Mouse (Mus musculus) cerebellum, adult 2 months (tissue): ENCODE measurements around the gene Zfp296. TPM values are rescaled to one million over a fixed set of nuclear protein-coding genes. Genes with fewer than 3 reads are reported as not detected.

Experiments
- DNase-seq, 2 experiments: peaks; one replicate each; pipeline ENCODE4 v3.0.0; 2021
- H3K27ac ChIP-seq: fragments of 200-500 bp; 2 replicates; pipeline ENCODE4 v1.5.1; 2012; ENCODE audit warnings: low read length, control low read depth, inconsistent platforms; ENCODE audit not compliant: insufficient read depth
- H3K27me3 ChIP-seq: fragments of 200-500 bp; 2 replicates; pipeline ENCODE4 v1.6.1; 2012; ENCODE audit warnings: inconsistent platforms, mild to moderate bottlenecking, low read length, moderate library complexity; ENCODE audit not compliant: control insufficient read depth, insufficient read depth
- H3K4me1 ChIP-seq: fragments of 200-500 bp; 2 replicates; pipeline ENCODE4 v1.6.1; 2011; ENCODE audit warnings: low read length; ENCODE audit not compliant: control insufficient read depth, insufficient read depth
- H3K4me3 ChIP-seq: fragments of 200-500 bp; replicated peaks from 2 replicates; pipeline ENCODE3; 2011; ENCODE audit warnings: mild to moderate bottlenecking, low read depth, low read length, control low read depth; ENCODE audit not compliant: insufficient read depth
- CTCF ChIP-seq: fragments of 200-500 bp; IDR thresholded peaks from 2 replicates; pipeline ENCODE4 v1.5.1; 2011; ENCODE audit warnings: low read depth, mild to moderate bottlenecking, control low read depth, low read length, moderate library complexity, borderline replicate concordance; ENCODE audit not compliant: insufficient read depth
- POLR2A ChIP-seq: fragments of 200-500 bp; IDR thresholded peaks from 2 replicates; pipeline ENCODE4 v1.6.1; 2011; ENCODE audit warnings: low read length, control low read depth, borderline replicate concordance; ENCODE audit not compliant: insufficient read depth
- WGBS: fragments of 180-500 bp; shearing (Covaris S2); methylation state at CpG from one replicate; pipeline ENCODE4 v1.1.7; 2018; 5-methylcytosine and 5-hydroxymethylcytosine counted together
- polyA plus RNA-seq: library from polyadenylated mRNA; depleted of rRNA; stranded (reverse); fragments of >200 nt; gene quantifications from 2 replicates; pipeline ENCODE4 v1.2.3, GENCODE M21; 2012

The Zfp296 gene
- polyA plus RNA-seq, 1 experiment = 3.4 TPM

DNA sequence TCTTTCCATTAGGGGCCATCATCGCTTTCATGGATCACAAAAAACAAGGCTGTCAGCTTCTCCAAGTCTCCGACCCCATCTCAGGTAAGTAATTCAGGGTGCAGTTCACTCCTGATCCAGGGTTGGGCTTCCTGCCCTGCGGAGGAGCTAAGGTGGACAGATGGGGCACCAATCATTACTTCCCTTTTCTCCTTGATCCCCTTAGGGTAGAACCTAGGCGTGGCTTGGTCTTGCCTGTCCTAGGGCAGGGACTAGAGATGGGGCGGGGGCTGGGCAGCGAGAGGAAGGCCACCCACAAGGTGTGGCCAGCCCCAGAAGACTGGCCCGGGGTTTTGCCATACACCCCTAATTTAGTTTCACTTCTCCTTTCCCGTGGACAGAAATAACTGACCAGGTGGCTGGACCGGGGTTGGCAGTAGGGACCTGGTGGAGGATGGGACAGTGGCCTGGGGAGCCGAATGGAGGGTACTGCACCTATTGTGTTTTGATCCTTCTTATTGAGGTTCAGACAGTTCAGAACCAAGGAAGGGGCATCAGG, 859 bp downstream of the Zfp296 start:
- H3K27me3 ChIP-seq = no peaks in the 10 kb centered on the region
- TF ChIP-seq POLR2A (peak; percentile 41; the same call in 1 of the 2 replicates), CTCF (no peak)
- H3K4me3 ChIP-seq = peak overlapping the region; percentile 68
- WGBS = 6% methylated on average over 10 of the region's 10 CpGs
- peak overlapping the region; percentile 52 for H3K27ac ChIP-seq
- peak; percentile 55 to 56 for DNase-seq
- H3K4me1 ChIP-seq = peaks cover 4% of the 10 kb centered on the region; the same call in 1 of the 2 replicates

- peak overlapping the region; percentile 68 for H3K4me3 ChIP-seq
- 60% methylated on average over 4 of the region's 4 CpGs for WGBS
- H3K27ac ChIP-seq = peak overlapping the region; percentile 52
- TF ChIP-seq POLR2A (no peak), CTCF (no peak)
- peaks cover 4% of the 10 kb centered on the region; the same call in 1 of the 2 replicates for H3K4me1 ChIP-seq
- H3K27me3 ChIP-seq = no peaks in the 10 kb centered on the region
- DNase-seq = no peak
These were observed 1.3 kb downstream of the Zfp296 start for GRCm38 (mm10) chr7:19578436-19578835.

DNA sequence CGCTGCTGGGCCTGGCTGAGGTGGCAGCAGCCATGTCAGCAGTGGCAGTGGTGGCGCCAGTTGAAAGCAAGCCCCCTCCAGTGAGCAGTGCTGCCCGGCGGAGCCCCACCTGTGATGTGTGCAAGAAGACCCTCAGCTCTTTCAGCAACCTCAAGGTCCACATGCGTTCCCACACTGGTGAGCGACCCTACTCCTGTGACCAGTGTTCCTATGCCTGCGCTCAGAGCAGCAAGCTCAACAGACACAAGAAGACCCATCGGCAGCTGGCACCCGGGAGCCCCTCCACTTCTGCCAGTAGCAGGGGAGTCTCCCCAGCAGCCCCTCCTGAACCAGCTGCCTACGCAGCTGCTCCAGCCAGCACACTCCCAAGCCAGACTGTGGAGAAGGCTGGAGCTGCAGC, 2.7 kb downstream of the Zfp296 start:
- H3K27me3 ChIP-seq = no peaks in the 10 kb centered on the region
- no peak overlapping the region for H3K4me3 ChIP-seq
- 73% methylated on average over 10 of the region's 10 CpGs for WGBS
- H3K27ac ChIP-seq = no peak overlapping the region
- peaks cover 4% of the 10 kb centered on the region; the same call in 1 of the 2 replicates for H3K4me1 ChIP-seq
- TF ChIP-seq CTCF = no peak
- TF ChIP-seq POLR2A = no peak
- DNase-seq = no peak

DNA sequence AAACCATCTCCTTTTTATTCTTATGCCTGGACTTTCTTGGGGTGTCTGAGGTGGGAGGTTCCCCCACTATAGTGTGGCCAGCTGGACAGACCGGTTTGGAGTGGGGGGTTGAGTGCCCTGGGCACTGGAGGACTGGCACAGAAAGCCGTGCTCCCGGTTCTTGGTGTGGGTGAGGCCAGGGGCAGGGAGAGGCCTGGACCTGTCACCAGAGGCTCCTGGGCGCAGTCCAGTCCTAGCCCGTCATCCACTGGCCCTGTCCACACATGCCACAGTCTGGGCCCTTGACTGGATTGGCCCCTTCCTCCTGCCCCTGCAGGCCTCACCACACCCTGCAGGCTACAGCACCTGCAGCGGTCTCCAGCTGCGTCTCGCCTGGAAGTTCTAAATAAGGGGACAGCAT, 3.5 kb downstream of the Zfp296 start:
- no peak overlapping the region for H3K4me3 ChIP-seq
- no peak for TF ChIP-seq POLR2A
- TF ChIP-seq CTCF = no peak
- WGBS = 73% methylated on average over 8 of the region's 8 CpGs
- H3K27ac ChIP-seq = no peak overlapping the region
- no peaks in the 10 kb centered on the region for H3K27me3 ChIP-seq
- no peak for DNase-seq
- peaks cover 4% of the 10 kb centered on the region; the same call in 1 of the 2 replicates for H3K4me1 ChIP-seq

DNA sequence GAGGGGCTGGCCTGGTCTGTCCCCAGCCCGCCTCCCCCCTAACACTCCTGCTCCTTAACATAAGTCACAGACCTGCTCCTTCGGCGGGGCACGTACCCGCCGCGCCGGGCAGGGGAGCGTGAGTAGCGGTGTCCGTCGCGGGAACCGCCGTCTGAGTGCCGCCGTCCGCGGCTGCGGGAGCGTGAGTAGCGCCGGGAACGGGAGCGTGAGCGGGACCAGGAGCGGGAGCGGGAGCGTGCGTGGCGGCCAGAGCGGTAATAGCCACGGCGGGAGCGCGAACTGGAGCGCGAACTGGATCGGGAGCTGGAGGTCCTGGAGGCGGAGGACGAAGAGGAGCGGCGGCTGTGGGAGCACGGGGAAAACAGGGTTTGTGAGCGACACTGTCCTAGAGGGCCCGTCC, 9.2 kb downstream of the Zfp296 start:
- TF ChIP-seq POLR2A (no peak), CTCF (no peak)
- Histone ChIP-seq H3K27me3 (no peaks in the 10 kb centered on the region), H3K4me3 (no peak overlapping the region), H3K27ac (no peak overlapping the region), H3K4me1 (peaks cover 13% of the 10 kb centered on the region)
- WGBS = 82% methylated on average over 46 of the region's 46 CpGs
- DNase-seq = no peak

GRCm38 (mm10) chr7:19589207-19589606, 12.1 kb downstream of the Zfp296 start:
- peak; percentile 39 to 40 for DNase-seq
- no peak overlapping the region for H3K4me3 ChIP-seq
- no peak overlapping the region for H3K27ac ChIP-seq
- peaks cover 13% of the 10 kb centered on the region for H3K4me1 ChIP-seq
- 25% methylated on average over 3 of the region's 3 CpGs for WGBS
- no peaks in the 10 kb centered on the region for H3K27me3 ChIP-seq
- TF ChIP-seq CTCF (peak; percentile 39), POLR2A (no peak)

DNA sequence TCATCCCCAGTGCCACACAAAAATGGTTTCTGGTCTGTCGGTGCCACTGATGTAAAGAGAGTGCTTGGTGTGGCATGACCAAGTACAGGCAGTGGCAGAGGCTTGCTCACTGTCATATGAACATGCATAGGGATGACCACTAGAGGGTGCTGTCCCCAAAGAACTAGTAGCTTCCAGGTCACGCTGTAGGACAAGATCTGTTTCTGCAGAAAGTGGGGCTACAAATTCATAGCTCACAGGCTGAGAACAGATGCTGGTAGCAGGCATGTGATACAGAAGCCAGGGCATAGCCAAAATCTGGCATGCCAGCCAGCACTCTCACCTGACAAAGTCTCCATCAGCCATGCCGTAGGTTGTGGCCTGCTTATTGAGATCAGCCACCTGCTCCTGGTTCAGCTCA, 12.8 kb downstream of the Zfp296 start:
- 15% methylated on average over 3 of the region's 3 CpGs for WGBS
- Histone ChIP-seq H3K27ac (peak overlapping the region; percentile 41), H3K4me1 (peaks cover 13% of the 10 kb centered on the region), H3K27me3 (no peaks in the 10 kb centered on the region), H3K4me3 (no peak overlapping the region)
- peak; percentile 79 to 86 for DNase-seq
- peak; percentile 89 for TF ChIP-seq CTCF
- TF ChIP-seq POLR2A = no peak

DNA sequence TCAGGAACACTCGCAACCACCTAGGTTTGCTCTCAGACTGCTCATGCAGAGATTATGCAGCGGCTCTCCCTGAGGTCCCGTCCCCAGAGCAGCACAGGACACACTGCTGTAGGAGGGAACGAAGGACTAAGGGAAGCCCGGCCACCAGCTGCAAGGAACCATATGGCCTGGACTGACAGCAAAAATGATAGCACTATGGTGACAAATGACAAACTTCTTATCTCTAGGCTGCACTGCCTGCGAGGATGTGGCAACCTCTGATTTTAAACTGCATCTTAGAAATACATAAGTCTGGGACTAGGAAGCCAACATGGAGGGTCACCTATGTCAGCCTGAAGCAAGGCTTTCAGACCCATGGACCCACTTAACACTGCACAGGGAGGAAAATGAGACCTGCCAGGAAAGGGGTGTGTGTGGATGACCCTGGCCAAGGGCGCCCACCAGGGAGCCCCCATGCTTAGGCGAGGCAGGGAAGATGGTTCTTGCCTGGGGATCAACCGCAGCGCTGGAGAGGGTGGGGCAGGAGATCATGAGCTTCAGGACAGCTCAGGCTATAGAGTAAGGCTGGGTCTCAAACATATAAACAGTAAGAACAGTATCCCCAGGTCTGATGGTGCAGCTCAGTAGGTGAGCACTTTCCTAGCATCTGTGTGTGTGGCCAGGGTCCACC, 16.1 kb downstream of the Zfp296 start:
- H3K27ac ChIP-seq = no peak overlapping the region
- peaks cover 17% of the 10 kb centered on the region for H3K4me1 ChIP-seq
- H3K27me3 ChIP-seq = no peaks in the 10 kb centered on the region
- H3K4me3 ChIP-seq = no peak overlapping the region
- no peak for TF ChIP-seq POLR2A
- no peak for TF ChIP-seq CTCF
- DNase-seq = no peak
- WGBS = 84% methylated on average over 10 of the region's 10 CpGs
